Mouse (Mus musculus): Measurements from ENCODE around the gene Gbp4.
"Not testable (repeated sequence)": the region's sequence is repeated elsewhere in the genome, so short reads cannot be mapped to it uniquely, and the experiment has no call there.

Gbp4 gene

GRCm38 (mm10) chr5:105139409-105140088 lies at the start of gene Gbp4, which contains the start of the genes Gbp9 and Gbp8:
TSS of gene Gbp4 (minus strand) at chr5:105139586.
TSS of gene Gbp9 (minus strand) at chr5:105139539.
TSS of gene Gbp8 (minus strand) at chr5:105139540.
- peak; percentile 36 to 43 for DNase-seq

DNA sequence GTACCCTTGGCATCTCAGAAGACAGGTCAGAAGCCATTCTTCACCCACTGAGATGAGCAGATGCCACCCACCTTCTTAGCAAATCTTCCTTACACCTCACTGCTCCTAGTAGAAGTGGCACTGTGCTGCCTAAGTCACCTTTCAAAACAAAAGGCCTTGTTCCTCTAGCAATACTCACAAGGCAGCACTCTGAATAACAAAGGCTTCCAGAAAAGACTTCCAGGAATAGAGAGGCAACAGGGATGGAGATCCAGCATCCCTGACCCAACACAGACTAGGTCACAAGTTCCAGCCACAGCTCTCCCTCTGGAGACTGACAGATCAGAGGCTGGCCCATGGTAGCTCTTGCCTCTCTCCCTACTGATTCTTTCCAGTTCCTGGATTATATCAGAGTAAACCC lies 42.1 kb upstream of the Gbp4 start:
- no peak for DNase-seq

GRCm38 (mm10) chr5:105156582-105156981 lies 17.2 kb upstream of the Gbp4 start:
- DNase-seq: no peak

DNA sequence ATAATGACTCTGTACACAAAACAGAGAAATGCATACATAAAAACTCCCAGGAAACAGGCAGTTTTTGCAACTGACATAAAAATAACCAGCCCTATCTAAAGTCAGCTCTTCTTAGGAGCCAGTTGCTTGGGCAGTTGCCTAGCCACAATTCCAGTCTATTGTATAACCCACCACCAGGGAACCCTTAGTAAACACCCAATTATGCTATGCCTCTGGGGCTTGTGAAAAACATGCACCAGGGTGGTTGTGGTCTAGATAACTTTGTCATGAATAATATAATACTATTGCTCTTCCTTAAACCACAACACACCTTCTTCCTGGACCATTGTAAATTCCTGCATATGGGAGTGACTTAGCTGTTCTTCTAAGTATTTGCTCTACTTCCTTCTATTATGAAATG lies 14.7 kb upstream of the Gbp4 start:
- DNase-seq: no peak

DNA sequence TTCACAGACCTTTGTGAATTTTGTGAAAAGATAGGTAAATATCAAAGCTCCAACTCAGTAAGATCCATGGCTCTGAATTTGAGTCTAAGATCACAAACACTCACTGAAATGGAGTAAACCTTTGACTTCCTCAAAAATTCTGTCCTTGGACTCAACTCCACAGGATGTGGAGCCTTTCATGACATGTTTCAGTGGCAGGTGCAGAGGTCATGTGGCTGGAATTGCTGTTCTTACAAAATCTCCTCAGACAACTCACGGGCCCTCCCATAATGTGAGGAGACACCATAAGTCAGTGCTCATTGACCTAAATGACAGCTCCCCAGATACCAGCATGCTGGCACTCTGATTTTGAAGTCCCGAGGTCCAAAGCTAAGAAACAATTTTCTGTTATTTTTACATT lies 8.7 kb upstream of the Gbp4 start:
- not testable (repeated sequence) for DNase-seq

DNA sequence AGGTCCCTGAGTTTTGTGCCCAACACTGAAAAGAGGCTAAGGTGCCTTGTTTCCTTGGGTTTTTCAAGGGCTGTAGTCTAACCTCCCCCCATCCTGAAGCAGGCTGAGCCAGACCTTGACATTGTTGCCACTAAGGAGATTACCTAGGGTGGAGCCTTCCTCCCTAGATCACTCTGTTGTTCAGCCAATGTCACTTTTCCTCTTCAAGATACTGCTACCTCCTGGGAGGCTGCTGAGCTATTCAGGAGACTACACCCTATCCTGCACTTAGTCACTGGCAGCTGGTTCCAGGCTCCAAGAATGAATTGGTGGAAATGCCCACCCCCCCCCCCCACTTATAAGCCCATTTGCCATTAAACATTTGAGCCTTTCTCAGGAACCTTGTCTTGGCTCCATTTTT lies 7.1 kb upstream of the Gbp4 start:
- DNase-seq: peak; percentile 22 to 31

DNA sequence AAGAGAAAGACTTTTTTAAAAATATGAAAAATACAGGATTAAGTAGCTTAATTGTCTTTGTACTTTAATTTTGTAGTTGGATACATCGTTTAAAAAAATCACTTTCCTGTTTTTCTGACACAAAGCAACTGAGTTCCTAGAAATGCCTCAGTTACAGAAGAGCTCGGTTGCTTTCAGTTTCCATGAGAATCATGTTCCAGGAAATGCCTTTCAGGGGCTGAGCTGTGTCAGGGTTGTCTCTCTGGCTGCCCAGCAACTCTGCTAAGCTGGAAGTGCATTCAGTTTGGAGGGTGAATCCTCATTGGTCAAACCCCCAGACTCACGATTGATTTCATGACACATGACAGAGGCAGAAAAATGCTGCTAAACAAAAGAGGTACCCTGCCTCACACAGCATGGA lies 6.3 kb upstream of the Gbp4 start:
- DNase-seq: peak in 1 of 2 experiments; percentile 27

DNA sequence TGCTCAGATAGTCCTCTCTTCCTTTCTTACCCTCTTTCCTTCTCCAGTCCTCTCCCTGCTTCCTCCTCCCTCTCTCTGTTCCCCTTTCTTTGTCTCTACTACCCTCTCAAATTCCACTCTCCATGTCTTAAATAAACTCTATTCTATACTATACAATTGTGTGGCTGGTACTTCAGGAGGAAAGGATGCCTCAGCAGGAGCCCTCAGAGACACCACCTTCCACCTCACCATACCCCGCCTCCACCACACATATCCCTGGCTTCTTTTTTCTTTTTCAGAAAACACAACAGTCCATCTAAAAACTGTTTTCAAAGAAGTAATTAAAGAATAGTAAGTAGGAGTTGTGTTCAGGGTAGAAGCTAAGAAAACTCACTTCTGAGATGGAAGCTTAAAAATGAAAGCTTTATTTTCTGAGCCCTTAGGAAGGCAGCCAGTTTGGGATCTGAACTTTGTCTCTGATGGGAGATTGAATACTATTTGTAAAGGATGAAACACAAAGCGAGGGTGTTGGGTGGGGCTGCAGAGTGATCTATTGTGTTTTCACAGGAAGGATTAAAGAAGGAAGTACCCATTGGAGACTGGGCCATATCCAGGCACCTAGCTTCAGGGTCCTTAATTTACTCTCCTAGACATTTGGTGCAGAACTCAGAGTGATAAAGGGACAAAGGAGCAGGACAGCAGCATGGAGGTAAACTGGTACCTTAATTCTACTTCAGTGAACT lies 864 bp upstream of the Gbp4 start:
- not testable (repeated sequence) for DNase-seq

GRCm38 (mm10) chr5:105138906-105139305 lies 480 bp downstream of the Gbp4 start:
- DNase-seq: no peak

- peak; percentile 16 to 35 for DNase-seq
Observed at GRCm38 (mm10) chr5:105136706-105137304, 2.6 kb downstream of the Gbp4 start.

DNA sequence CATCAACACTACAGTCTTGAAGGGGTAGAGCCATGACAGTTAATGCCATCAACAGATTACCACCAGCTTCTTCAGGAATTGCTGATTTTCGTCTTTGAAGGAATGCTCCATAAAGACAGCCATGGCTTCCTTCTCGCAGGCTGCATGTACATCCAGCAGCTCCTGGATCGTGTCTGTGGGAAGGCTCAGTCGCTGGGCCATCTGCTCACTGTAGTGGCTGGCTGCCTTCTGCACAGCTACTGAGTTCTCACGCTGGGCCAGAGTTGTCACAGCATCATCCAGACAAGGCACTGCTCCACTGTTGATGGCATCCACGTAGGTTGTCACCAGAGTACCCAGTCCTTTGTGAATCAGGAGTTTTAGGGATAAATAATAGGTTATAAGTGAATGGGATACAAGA lies 17.7 kb downstream of the Gbp4 start:
- DNase-seq: not testable (repeated sequence)

DNA sequence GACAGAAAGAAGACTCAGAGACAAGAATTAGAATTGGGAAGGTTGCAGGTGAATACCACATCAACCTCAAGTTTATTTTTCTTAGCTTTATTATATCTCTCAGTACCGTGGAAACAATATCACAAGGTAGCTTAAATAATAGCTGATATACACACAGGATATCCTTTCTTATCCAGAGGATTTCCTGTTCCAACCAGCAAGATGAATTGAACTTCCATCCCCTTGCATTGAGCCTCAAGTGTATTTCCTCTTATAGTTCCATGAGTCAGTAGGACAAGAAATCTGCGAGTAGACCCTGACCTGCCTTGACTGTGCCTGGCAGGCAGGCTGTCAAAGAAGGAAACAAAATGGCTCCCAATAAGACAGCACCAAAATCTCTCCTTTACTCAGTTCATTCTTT lies 23.6 kb downstream of the Gbp4 start:
- no peak for DNase-seq

DNA sequence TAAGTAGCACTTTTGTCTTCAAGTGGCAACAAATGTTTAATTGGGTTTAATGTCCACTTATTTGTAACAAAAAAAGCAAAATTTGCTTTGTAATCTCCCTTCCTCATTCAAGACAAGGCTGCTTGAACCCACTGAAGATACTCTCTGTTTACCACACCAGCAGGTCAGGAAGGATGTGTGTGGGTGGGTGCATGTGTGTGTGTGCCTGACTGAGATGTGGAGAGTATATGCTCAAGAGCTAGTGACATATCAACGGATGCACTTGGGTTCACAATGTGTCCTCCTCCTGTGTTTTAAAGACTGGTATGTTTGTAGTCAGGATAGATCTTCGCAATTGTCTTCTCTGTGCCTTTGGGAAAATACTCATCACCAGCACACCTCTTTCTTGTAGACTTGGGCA lies 24.7 kb downstream of the Gbp4 start:
- no peak for DNase-seq

DNA sequence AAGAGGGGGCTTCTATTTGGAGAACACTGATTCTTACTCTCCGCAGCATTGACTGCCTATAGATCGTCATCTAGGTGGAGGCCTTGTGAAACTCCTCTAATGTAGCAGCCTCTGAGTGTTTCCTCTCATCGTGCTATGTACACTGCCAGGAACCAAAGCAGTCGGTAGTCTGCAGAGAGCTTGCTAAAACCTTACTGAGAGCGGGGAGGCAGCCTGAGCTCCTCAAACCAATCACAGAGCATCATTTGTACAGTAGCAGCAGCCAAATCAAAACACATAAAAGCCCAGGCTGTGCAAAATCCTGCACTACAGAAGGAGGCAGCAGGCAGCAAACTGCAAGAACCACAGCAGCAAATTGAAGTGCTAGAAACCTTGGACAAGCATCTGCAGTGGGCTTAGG lies 25.7 kb downstream of the Gbp4 start:
- no peak for DNase-seq

- DNase-seq: peak; percentile 69 to 70
Observed at GRCm38 (mm10) chr5:105110271-105110852, 29.0 kb downstream of the Gbp4 start.

DNA sequence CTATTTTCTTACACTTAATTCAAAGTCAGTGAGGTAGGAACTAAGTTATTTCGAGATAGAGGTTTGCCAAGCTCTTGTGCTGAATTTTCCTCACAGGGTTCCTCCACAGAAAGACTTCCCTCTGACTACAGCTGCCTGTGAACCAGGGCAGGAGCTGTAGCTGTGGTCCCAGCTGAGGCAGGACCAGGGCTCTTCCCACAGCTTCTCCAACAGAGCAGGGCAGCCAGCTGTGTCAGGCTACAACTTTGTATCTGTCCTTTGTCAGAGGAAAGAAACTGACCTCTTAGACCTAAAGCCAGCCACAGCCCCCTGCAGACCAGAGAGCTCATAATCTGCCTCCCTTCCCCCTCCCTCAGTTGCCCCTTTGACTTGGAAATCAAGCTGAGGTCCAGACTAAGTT lies 29.6 kb downstream of the Gbp4 start:
- DNase-seq: not testable (repeated sequence)

- DNase-seq: not testable (repeated sequence)
Observed at GRCm38 (mm10) chr5:105105689-105106088, 33.7 kb downstream of the Gbp4 start.

GRCm38 (mm10) chr5:105081900-105082299 lies 57.5 kb downstream of the Gbp4 start:
- no peak for DNase-seq

DNA sequence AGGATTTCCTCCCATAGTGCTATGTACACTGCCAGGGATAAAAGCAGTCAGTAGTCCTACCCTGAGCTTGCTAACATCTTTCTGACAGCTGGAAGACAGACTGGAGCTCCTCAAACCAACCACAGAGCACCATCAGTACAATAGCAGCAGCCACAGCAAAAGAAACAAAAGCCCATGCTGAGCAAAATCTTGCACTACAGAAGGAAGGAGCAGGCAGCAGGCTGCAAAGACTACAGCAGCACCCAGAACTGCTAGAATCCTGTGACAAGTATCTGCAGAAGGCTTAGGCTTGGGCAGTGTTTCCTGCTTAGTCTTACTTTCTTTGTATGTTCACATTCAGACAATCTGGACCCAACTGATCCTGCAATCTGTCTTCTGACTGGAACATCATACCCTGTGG lies 71.0 kb downstream of the Gbp4 start:
- not testable (repeated sequence) for DNase-seq
